Mouse (Mus musculus): Measurements from ENCODE around the gene Gnptg.

The Gnptg gene

GRCm38 (mm10) chr17:25188150-25189031, 51.5 kb downstream of the Gnptg start, which contains the start of gene Unkl:
Gene Unkl, plus strand, starts transcription at chr17:25188397.
- peak; percentile 88 to 91 for DNase-seq

GRCm38 (mm10) chr17:25187784-25188149, 52.2 kb downstream of the Gnptg start:
- no peak for DNase-seq

GRCm38 (mm10) chr17:25184961-25185360, 55.0 kb downstream of the Gnptg start:
- DNase-seq = no peak

GRCm38 (mm10) chr17:25184129-25184691, 55.7 kb downstream of the Gnptg start, which contains the start of gene BC003965:
Gene BC003965, plus strand, starts transcription at chr17:25184554.
- peak; percentile 99 for DNase-seq
